In genomic region chr13:23434426-23434825, GRCm38 (mm10) we compare ENCODE assay signal across 10 mouse cellular contexts. TPM values are rescaled to one million over a fixed set of nuclear protein-coding genes. Genes with fewer than 3 reads are reported as not detected.
DNase-seq lines count a peak whose midpoint lies in the region; ATAC-seq and TF ChIP-seq lines count a peak whose summit lies in the region.
"Had no signal": no experiment of that assay in that cellular context is flagged by ENCODE, and none has a peak within 500 bp of the region (broad histone marks: within the 10 kb centered on the region; RNA-seq: fewer than 3 reads in every experiment).

No protein-coding gene starts in this region.

- no peaks in the 10 kb centered on the region for H3K9me3 ChIP-seq in lung, embryonic 14.5 days (ENCODE audit: low read depth, low read length)
- no peaks in the 10 kb centered on the region for H3K9me3 ChIP-seq in embryonic facial prominence, embryonic 10.5 days
- no peaks in the 10 kb centered on the region for H3K9me3 ChIP-seq in intestine, embryonic 15.5 days
- no peaks in the 10 kb centered on the region for H3K9me3 ChIP-seq in neural tube, embryonic 15.5 days (replicated peaks)

- H3K36me3 ChIP-seq in lung, embryonic 14.5 days (ENCODE audit: insufficient read depth), result no peaks in the 10 kb centered on the region
- no peaks in the 10 kb centered on the region for H3K36me3 ChIP-seq in embryonic facial prominence, embryonic 10.5 days (replicated peaks)
- H3K36me3 ChIP-seq in intestine, embryonic 15.5 days, result no peaks in the 10 kb centered on the region
- no peaks in the 10 kb centered on the region for H3K36me3 ChIP-seq in neural tube, embryonic 15.5 days
- no peaks in the 10 kb centered on the region for H3K36me3 ChIP-seq in thymus, adult 2 months (ENCODE audit: control insufficient read depth, insufficient read depth, low read length)

- H3K9ac ChIP-seq in lung, embryonic 14.5 days, result no peak overlapping the region
- H3K9ac ChIP-seq in intestine, embryonic 15.5 days, result no peak overlapping the region
- no peak overlapping the region for H3K9ac ChIP-seq in neural tube, embryonic 15.5 days (replicated peaks)

- TF ChIP-seq POLR2A in thymus, adult 2 months (IDR thresholded peaks at IDR 0.05; ENCODE audit: control insufficient read depth, extremely low read depth, insufficient read depth, low read length, poor library complexity), result no peak

- 0 out of 2 replicates have a peak, but pooled peaks cover 3% of the 10 kb centered on the region for H3K4me1 ChIP-seq in lung, embryonic 14.5 days (ENCODE audit: insufficient read depth)
- peaks cover 30% of the 10 kb centered on the region for H3K4me1 ChIP-seq in embryonic facial prominence, embryonic 10.5 days
- 0 out of 2 replicates have a peak, but pooled peaks cover 2% of the 10 kb centered on the region for H3K4me1 ChIP-seq in intestine, embryonic 15.5 days (replicated peaks)
- peaks cover 24% of the 10 kb centered on the region for H3K4me1 ChIP-seq in neural tube, embryonic 15.5 days
- H3K4me1 ChIP-seq in thymus, adult 2 months (replicated peaks; ENCODE audit: control insufficient read depth, insufficient read depth, low read length), result peaks cover 12% of the 10 kb centered on the region

- no peak for TF ChIP-seq CTCF in lung, embryonic 14.5 days (IDR thresholded peaks at IDR 0.05; ENCODE audit: low read depth)
- TF ChIP-seq CTCF in thymus, adult 2 months (IDR thresholded peaks at IDR 0.05; ENCODE audit: borderline replicate concordance, control insufficient read depth, extremely low read depth, insufficient read depth, low read length, poor library complexity), result no peak

- WGBS in lung, embryonic 14.5 days, result 15% methylated on average over 7 of the region's 7 CpGs
- 5% methylated on average over 7 of the region's 7 CpGs for WGBS in embryonic facial prominence, embryonic 10.5 days
- WGBS in intestine, embryonic 15.5 days, result 30% methylated on average over 7 of the region's 7 CpGs
- 19% methylated on average over 7 of the region's 7 CpGs for WGBS in neural tube, embryonic 15.5 days
- 79% methylated on average over 7 of the region's 7 CpGs for WGBS in thymus, adult 2 months

- H3K4me3 ChIP-seq in lung, embryonic 14.5 days (ENCODE audit: low read depth, low read length), result peak overlapping the region; percentile 37; the same call in 1 of the 2 replicates
- peak overlapping the region; percentile 66 for H3K4me3 ChIP-seq in embryonic facial prominence, embryonic 10.5 days
- no peak overlapping the region; the same call in 1 of the 2 replicates for H3K4me3 ChIP-seq in intestine, embryonic 15.5 days (replicated peaks)
- H3K4me3 ChIP-seq in neural tube, embryonic 15.5 days (replicated peaks), result 0 out of 2 replicates have a peak overlapping the region, but pooled peaks have one; percentile 9
- H3K4me3 ChIP-seq in thymus, adult 2 months (ENCODE audit: control insufficient read depth, insufficient read depth, low read length), result no peak overlapping the region

- ATAC-seq in lung, embryonic 14.5 days (ENCODE audit: insufficient read depth), result no peak
- ATAC-seq in intestine, embryonic 15.5 days, result no peak
- ATAC-seq in neural tube, embryonic 15.5 days (ENCODE audit: low FRiP score), result no peak
- ATAC-seq: lung, postnatal 0 days had no signal

- H3K27ac ChIP-seq in lung, embryonic 14.5 days (ENCODE audit: low read depth), result peak overlapping the region; percentile 5; the same call in 1 of the 2 replicates
- H3K27ac ChIP-seq in embryonic facial prominence, embryonic 10.5 days (replicated peaks), result peak overlapping the region; percentile 40
- peak overlapping the region; percentile 44; the same call in 1 of the 2 replicates for H3K27ac ChIP-seq in intestine, embryonic 15.5 days
- no peak overlapping the region for H3K27ac ChIP-seq in neural tube, embryonic 15.5 days (replicated peaks)
- no peak overlapping the region for H3K27ac ChIP-seq in thymus, adult 2 months (ENCODE audit: control insufficient read depth, insufficient read depth, low read length)

- DNase-seq in lung, embryonic 14.5 days, result peak; percentile 29
- no peak for DNase-seq in lung, postnatal 10 days
- DNase-seq in embryonic facial prominence, embryonic 10.5 days (ENCODE audit: low spot score), result no peak
- no peak for DNase-seq in frontal cortex, postnatal 25 days (ENCODE audit: low spot score in 2 of 2)
- DNase-seq in thymus, adult 2 months, result no peak
- DNase-seq in layer of hippocampus, postnatal 36 days, result no peak
- DNase-seq: adrenal gland, postnatal 10 days had no signal

- H3K27me3 ChIP-seq in lung, embryonic 14.5 days (ENCODE audit: insufficient read depth, low read length), result no peaks in the 10 kb centered on the region
- no peaks in the 10 kb centered on the region for H3K27me3 ChIP-seq in embryonic facial prominence, embryonic 10.5 days (replicated peaks; ENCODE audit: low read depth, poor library complexity, severe bottlenecking)
- no peaks in the 10 kb centered on the region for H3K27me3 ChIP-seq in intestine, embryonic 15.5 days (replicated peaks)
- no peaks in the 10 kb centered on the region for H3K27me3 ChIP-seq in neural tube, embryonic 15.5 days (replicated peaks)
- no peaks in the 10 kb centered on the region for H3K27me3 ChIP-seq in thymus, adult 2 months (ENCODE audit: control insufficient read depth, insufficient read depth, low read length)

- peak overlapping the region; percentile 61 for H3K4me2 ChIP-seq in lung, embryonic 14.5 days
- H3K4me2 ChIP-seq in intestine, embryonic 15.5 days (replicated peaks), result peak overlapping the region; percentile 47
- peak overlapping the region; percentile 28 for H3K4me2 ChIP-seq in neural tube, embryonic 15.5 days

RNA-seq across cellular contexts. Expression of gene Abt1, which starts 10.8 kb away (rescaled TPM):
- polyA plus RNA-seq in lung, embryonic 14.5 days (2014; fragmentation: Nextera tagmentation; extraction: Ambion mirVana), result 12.7 and 13.5 TPM in 2 replicates
- polyA plus RNA-seq in embryonic facial prominence, embryonic 10.5 days (2016; fragmentation: Nextera tagmentation; extraction: Ambion mirVana), result 15.0 and 15.6 TPM in 2 replicates
- 11.2 TPM in 2 replicates for polyA plus RNA-seq in intestine, embryonic 15.5 days (2015; fragmentation: Nextera tagmentation; extraction: Ambion mirVana)
- polyA plus RNA-seq in neural tube, embryonic 15.5 days (2015; fragmentation: Nextera tagmentation; extraction: Ambion mirVana), result 9.3 and 10.3 TPM in 2 replicates
- 4.2 and 4.5 TPM in 2 replicates for polyA plus RNA-seq in thymus, adult 2 months (2012; rRNA removed)
- 1 to 10 TPM; 7.9 to 8.7 TPM for total RNA-seq in layer of hippocampus, postnatal 36 days (2021)

RNA-seq across cellular contexts. Expression of gene Btn1a1, which starts 31.3 kb away (rescaled TPM):
- 0.07 and 0.18 TPM in 2 replicates for polyA plus RNA-seq in lung, embryonic 14.5 days (2014; fragmentation: Nextera tagmentation; extraction: Ambion mirVana)
- 0.12 and 0.16 TPM in 2 replicates for polyA plus RNA-seq in embryonic facial prominence, embryonic 10.5 days (2016; fragmentation: Nextera tagmentation; extraction: Ambion mirVana)
- 0.08 and 0.11 TPM in 2 replicates for polyA plus RNA-seq in intestine, embryonic 15.5 days (2015; fragmentation: Nextera tagmentation; extraction: Ambion mirVana)
- 0.15 TPM in 1 of 2 replicates, not detected in the other for polyA plus RNA-seq in neural tube, embryonic 15.5 days (2015; fragmentation: Nextera tagmentation; extraction: Ambion mirVana)
- 0.05 and 0.15 TPM in 2 replicates for polyA plus RNA-seq in thymus, adult 2 months (2012; rRNA removed)
- total RNA-seq in layer of hippocampus, postnatal 36 days (2021), result not detected

RNA-seq across cellular contexts. Expression of gene Btn2a2, which starts 54.2 kb away (rescaled TPM):
- 0.63 and 0.73 TPM in 2 replicates for polyA plus RNA-seq in lung, embryonic 14.5 days (2014; fragmentation: Nextera tagmentation; extraction: Ambion mirVana)
- 0.99 and 1.2 TPM in 2 replicates for polyA plus RNA-seq in embryonic facial prominence, embryonic 10.5 days (2016; fragmentation: Nextera tagmentation; extraction: Ambion mirVana)
- polyA plus RNA-seq in intestine, embryonic 15.5 days (2015; fragmentation: Nextera tagmentation; extraction: Ambion mirVana), result 0.16 and 0.23 TPM in 2 replicates
- 0.14 and 0.22 TPM in 2 replicates for polyA plus RNA-seq in neural tube, embryonic 15.5 days (2015; fragmentation: Nextera tagmentation; extraction: Ambion mirVana)
- polyA plus RNA-seq in thymus, adult 2 months (2012; rRNA removed), result 0.23 and 0.27 TPM in 2 replicates
- under 1 TPM; 0.51 to 0.80 TPM for total RNA-seq in layer of hippocampus, postnatal 36 days (2021)
- total RNA-seq: adrenal gland, postnatal 10 days had no signal

Comparison
In these comparisons a context has a peak if more than half of its experiments do, and no peak if none do; other contexts are left out.
1. H3K27ac ChIP-seq: peak in lung, embryonic 14.5 days (single experiment), embryonic facial prominence, embryonic 10.5 days (single experiment) and intestine, embryonic 15.5 days (single experiment); none in neural tube, embryonic 15.5 days (single experiment) and thymus, adult 2 months (single experiment).
2. H3K4me3 ChIP-seq: peak in lung, embryonic 14.5 days (single experiment), embryonic facial prominence, embryonic 10.5 days (single experiment) and neural tube, embryonic 15.5 days (single experiment); none in intestine, embryonic 15.5 days (single experiment) and thymus, adult 2 months (single experiment).
3. Peak in every context shown above with its lines, with median percentiles within 50 percentile points of each other: H3K4me2 ChIP-seq.